Mouse (Mus musculus): ENCODE measurements around the gene Il13.

DNA sequence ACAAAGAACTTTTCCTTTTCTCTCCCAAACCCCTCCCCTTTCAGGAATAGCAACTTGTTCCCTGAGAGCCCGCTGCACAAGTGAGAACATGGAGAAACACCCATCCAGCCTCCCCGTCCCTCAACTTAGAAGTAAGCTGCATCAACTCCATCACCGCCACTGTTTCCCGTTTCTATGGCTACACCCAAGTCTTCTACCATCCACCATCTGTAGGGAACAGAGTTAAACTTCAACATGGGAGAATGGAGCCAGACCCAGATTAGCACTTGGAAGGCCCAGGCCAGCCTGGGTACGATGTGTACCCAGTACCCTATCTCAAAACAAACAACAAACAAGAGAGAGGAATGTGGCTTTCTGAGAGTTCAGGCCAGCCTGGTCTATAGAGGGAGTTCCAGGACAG, 29.6 kb upstream of the Il13 start:
- TF ChIP-seq GATA1 (IDR thresholded peaks at IDR 0.05; ENCODE audit: low read length), result no peak
- TF ChIP-seq TAL1 (IDR thresholded peaks at IDR 0.05; ENCODE audit: low read length), result no peak

All from erythroblast, embryonic 14.5 days (primary cell).